Mouse (Mus musculus) liver, postnatal 0 days (tissue): Measurements from ENCODE around the gene Batf. TPM values are rescaled to one million over a fixed set of nuclear protein-coding genes. Genes with fewer than 3 reads are reported as not detected.
A peak's percentile ranks its signal among the peaks of the same experiment; 100 is the strongest.

ENCODE experiments used
- ATAC-seq: fragments of 200-750 bp; cut with Nextera tagmentation; 2 replicates; pipeline ENCODE4 v1.8.0; 2017; ENCODE audit warnings: mild to moderate bottlenecking, moderate library complexity
- DNase-seq: peaks from one replicate; pipeline ENCODE4 v3.0.0-alpha.2; 2016
- H3K27ac ChIP-seq: fragments of 300-500 bp; sonication (generic); 2 replicates; pipeline ENCODE4 v1.5.1; 2014; ENCODE audit warnings: antibody characterized with exemption, moderate library complexity, mild to moderate bottlenecking, low read depth
- H3K27me3 ChIP-seq: fragments of 300-500 bp; sonication (generic); 2 replicates; pipeline ENCODE4 v1.6.1; 2014; ENCODE audit warnings: low read length, control low read depth, mixed read lengths; ENCODE audit not compliant: insufficient read depth
- H3K36me3 ChIP-seq: fragments of 300-500 bp; sonication (generic); replicated peaks from 2 replicates; pipeline ENCODE4 v1.6.1; 2014; ENCODE audit warnings: mild to moderate bottlenecking, control low read depth, low read length, moderate library complexity, mixed read lengths; ENCODE audit not compliant: insufficient read depth
- H3K4me1 ChIP-seq: fragments of 300-500 bp; sonication (generic); 2 replicates; pipeline ENCODE4 v1.6.1; 2014; ENCODE audit warnings: antibody characterized with exemption, mild to moderate bottlenecking, control low read depth; ENCODE audit not compliant: insufficient read depth
- H3K4me2 ChIP-seq: fragments of 300-500 bp; sonication (generic); 2 replicates; pipeline ENCODE4 v1.6.1; 2014; ENCODE audit warnings: low read depth, mild to moderate bottlenecking, low read length, moderate library complexity, mixed read lengths
- H3K4me3 ChIP-seq: fragments of 300-500 bp; sonication (generic); 2 replicates; pipeline ENCODE4 v1.5.1; 2014; ENCODE audit warnings: low read depth, low read length
- H3K9ac ChIP-seq: fragments of 300-500 bp; sonication (generic); replicated peaks from 2 replicates; pipeline ENCODE4 v1.6.1; 2014; ENCODE audit warnings: mild to moderate bottlenecking, moderate library complexity
- H3K9me3 ChIP-seq: fragments of 300-500 bp; sonication (generic); 2 replicates; pipeline ENCODE4 v1.6.1; 2016; ENCODE audit warnings: mild to moderate bottlenecking, control low read depth, low read length, mixed read lengths
- CTCF ChIP-seq: sonication (generic); IDR thresholded peaks from 2 replicates; pipeline ENCODE4 v1.5.1; 2016; ENCODE audit warnings: antibody characterized with exemption, low read depth
- EP300 ChIP-seq: IDR thresholded peaks from 2 replicates; pipeline ENCODE4 v1.6.1; 2016; ENCODE audit warnings: antibody characterized with exemption, low read depth, mild to moderate bottlenecking
- WGBS: fragments of 180-500 bp; shearing (Covaris S2); extraction: QIAGEN DNeasy Blood & Tissue Kit; methylation state at CpG from one replicate; pipeline ENCODE4 v1.1.7; 2014; ENCODE audit not compliant: insufficient replicate concordance; 5-methylcytosine and 5-hydroxymethylcytosine counted together
- polyA plus RNA-seq: library from polyadenylated mRNA; unstranded; fragments of >200 nt; fragmentation: Nextera tagmentation; extraction: Ambion mirVana; gene quantifications from 2 replicates; pipeline ENCODE4 v1.2.1, GENCODE M21; 2015

Batf gene
- polyA plus RNA-seq, 1 experiment from 2014 or later, result 3.3 TPM

DNA sequence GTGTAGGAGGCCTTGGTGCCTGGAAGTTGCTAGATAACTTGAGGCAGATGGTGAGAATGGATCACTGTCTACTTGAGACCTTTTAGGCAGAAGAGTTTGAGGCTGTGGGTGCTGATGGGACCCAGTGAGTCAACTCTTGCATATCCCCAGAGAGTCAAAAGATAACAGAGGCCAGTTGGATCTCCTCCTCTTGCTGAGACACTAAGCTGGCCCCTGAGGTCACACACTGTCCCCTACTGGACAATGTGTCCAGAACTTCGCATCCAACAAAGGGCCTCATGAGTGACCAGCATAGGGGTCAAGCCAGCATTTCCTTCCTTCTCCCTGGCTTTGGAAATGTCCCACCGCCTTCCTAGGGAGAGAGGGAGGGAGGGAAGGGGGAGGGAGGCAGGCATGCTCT is 6.7 kb upstream of the Batf start:
- ATAC-seq (no peak), DNase-seq (no peak)
- Histone ChIP-seq H3K4me2 (no peak overlapping the region), H3K4me3 (no peak overlapping the region), H3K36me3 (no peaks in the 10 kb centered on the region), H3K27ac (no peak overlapping the region), H3K4me1 (no peaks in the 10 kb centered on the region), H3K27me3 (no peaks in the 10 kb centered on the region), H3K9ac (no peak overlapping the region), H3K9me3 (no peaks in the 10 kb centered on the region)
- no peak for TF ChIP-seq EP300
- TF ChIP-seq CTCF, result peak; percentile 29
- WGBS, result 35% methylated on average over 2 of the region's 2 CpGs

DNA sequence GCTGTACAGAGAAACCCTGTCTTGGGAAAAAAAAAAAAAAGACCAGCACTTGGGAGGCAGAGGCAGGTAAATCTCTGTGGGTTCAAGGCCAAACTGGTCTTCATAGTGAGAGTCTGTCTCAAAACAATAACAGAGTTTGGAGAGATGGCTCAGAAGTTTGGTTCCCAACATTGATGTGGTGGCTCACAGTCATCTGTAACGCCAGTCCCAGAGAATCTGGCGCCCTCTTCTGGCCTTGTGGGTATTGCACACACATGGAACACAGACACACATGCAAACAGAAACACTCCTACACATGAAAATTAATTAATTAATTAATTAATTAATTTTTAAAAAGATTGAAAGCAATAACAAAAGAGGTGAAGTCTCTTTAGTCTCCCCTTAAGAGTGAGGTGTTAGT is 4.1 kb upstream of the Batf start:
- Histone ChIP-seq H3K4me1 (no peaks in the 10 kb centered on the region; the same call in 1 of the 2 replicates), H3K4me3 (no peak overlapping the region), H3K9me3 (no peaks in the 10 kb centered on the region), H3K27me3 (no peaks in the 10 kb centered on the region), H3K36me3 (no peaks in the 10 kb centered on the region), H3K4me2 (no peak overlapping the region), H3K27ac (no peak overlapping the region), H3K9ac (no peak overlapping the region)
- peak; percentile 44 for TF ChIP-seq CTCF
- no peak for TF ChIP-seq EP300
- no peak for DNase-seq
- ATAC-seq, result no peak
- 40% methylated on average over 2 of the region's 2 CpGs for WGBS

DNA sequence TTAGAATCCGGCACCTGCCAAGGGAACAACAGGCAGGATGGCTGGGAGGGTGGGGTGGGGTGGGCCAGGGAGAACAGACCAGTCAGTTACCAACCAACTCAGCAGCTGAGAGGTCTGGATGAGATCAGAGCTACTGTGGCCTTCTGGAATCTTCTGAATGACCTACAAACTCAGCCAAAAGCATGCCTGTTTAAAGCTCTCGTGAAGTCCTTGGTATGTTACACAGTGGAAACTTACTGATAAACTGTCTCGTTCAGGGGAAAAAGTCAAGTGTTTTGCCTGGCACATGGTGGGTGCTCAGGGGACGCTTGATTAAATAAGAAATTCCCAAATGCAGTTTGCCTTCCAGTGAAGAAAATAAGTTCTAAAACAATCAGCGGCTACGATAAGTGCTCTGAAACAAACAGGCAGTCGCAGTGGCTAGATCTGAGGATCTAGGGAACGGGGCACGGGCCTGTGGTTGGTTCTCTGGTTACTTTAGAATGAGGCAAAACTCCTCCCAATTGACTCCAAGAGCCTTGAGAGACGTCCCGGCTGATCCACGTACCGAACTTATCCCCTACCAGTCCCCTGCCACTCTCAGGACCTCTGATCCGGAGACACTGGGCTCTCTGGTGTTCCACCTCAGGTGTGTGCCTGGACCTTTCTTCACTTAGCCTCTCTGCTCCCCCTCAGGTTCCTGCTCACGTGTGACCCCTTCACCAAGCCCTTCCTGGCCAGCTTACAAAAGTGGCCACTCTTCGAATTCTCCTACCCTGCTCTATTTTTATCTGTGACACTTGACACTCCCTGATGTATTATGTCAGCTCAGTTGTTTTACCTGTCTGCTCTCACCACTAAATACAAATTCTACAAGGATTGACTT is 1.8 kb upstream of the Batf start:
- no peaks in the 10 kb centered on the region for H3K27me3 ChIP-seq
- 79% methylated on average over 16 of the region's 16 CpGs for WGBS
- no peak overlapping the region for H3K27ac ChIP-seq
- no peaks in the 10 kb centered on the region; the same call in 1 of the 2 replicates for H3K36me3 ChIP-seq
- no peaks in the 10 kb centered on the region; the same call in 1 of the 2 replicates for H3K4me1 ChIP-seq
- H3K4me2 ChIP-seq, result no peak overlapping the region
- H3K4me3 ChIP-seq, result no peak overlapping the region
- H3K9ac ChIP-seq, result no peak overlapping the region
- ATAC-seq (no peak), DNase-seq (no peak)
- no peak for TF ChIP-seq EP300
- TF ChIP-seq CTCF, result no peak
- H3K9me3 ChIP-seq, result no peaks in the 10 kb centered on the region

DNA sequence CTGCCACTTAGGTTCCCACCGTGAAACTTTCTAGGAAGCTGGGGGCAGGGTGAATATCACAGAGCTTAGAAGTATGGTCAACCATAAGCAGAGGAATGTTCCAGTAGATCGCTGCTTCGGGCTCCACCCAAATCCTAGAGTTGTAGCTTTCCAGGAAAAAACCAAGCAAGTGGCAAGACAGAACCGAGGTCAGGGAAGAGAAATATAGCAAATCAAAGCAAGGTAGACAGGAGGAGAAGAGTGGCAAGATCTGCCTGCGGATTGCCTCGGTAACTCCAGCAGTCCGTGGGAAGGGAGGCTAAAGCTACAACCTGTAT is 706 bp downstream of the Batf start:
- peak overlapping the region; percentile 72 for H3K4me2 ChIP-seq
- peak overlapping the region; percentile 46 for H3K4me3 ChIP-seq
- TF ChIP-seq EP300, result no peak
- no peak for TF ChIP-seq CTCF
- DNase-seq, result no peak
- no peaks in the 10 kb centered on the region; the same call in 1 of the 2 replicates for H3K36me3 ChIP-seq
- H3K9ac ChIP-seq, result peak overlapping the region; percentile 49
- 37% methylated on average over 7 of the region's 7 CpGs for WGBS
- no peaks in the 10 kb centered on the region for H3K27me3 ChIP-seq
- no peaks in the 10 kb centered on the region; the same call in 1 of the 2 replicates for H3K4me1 ChIP-seq
- H3K27ac ChIP-seq, result no peak overlapping the region
- ATAC-seq, result no peak
- H3K9me3 ChIP-seq, result no peaks in the 10 kb centered on the region

DNA sequence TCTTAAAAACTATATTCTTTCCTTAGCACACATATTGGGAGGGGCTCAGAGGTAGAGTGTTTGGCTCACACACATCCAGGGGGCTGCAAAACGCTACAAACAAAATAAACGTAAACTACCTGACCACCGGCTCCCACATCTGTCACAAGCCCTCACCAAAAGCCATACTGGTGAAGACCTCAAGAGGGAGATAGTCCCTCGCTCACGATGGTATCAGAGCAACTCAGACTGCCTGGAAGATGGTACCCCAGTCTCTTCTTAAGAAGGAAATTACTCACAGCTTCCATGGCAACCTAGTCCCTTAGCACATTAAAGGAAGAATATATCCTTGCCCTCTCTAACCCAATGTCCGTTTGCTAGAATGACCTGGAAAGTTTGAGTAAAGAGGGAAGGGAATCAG is 1.4 kb downstream of the Batf start:
- 44% methylated on average over 6 of the region's 6 CpGs for WGBS
- no peaks in the 10 kb centered on the region; the same call in 1 of the 2 replicates for H3K36me3 ChIP-seq
- no peaks in the 10 kb centered on the region for H3K27me3 ChIP-seq
- TF ChIP-seq EP300 (no peak), CTCF (peak; percentile 43; the same call in 1 of the 2 replicates)
- peak overlapping the region; percentile 72; the same call in 1 of the 2 replicates for H3K4me2 ChIP-seq
- no peak for DNase-seq
- H3K4me1 ChIP-seq, result no peaks in the 10 kb centered on the region; the same call in 1 of the 2 replicates
- ATAC-seq, result no peak
- H3K9ac ChIP-seq, result no peak overlapping the region
- no peak overlapping the region for H3K27ac ChIP-seq
- no peaks in the 10 kb centered on the region for H3K9me3 ChIP-seq
- peak overlapping the region; percentile 46; the same call in 1 of the 2 replicates for H3K4me3 ChIP-seq

DNA sequence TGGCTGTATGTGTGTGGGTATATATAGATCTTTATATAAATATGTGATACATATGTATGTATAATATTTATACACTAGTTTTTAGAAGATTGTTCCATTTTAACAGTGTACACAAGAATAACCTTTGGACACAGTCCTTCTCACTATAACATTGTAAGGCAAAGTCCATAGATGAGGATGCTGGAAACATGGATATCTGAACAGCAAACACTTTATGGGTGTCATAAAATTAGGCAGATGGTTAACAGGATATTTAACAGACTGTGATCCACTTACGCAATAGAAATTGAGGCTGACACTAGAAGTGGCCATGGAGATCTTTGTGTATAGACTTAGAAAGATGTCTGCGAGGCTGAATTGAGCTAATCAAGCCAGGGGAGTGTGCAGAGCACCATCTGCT is 9.3 kb downstream of the Batf start:
- Histone ChIP-seq H3K27ac (no peak overlapping the region), H3K9ac (no peak overlapping the region), H3K36me3 (no peaks in the 10 kb centered on the region), H3K27me3 (no peaks in the 10 kb centered on the region), H3K4me2 (no peak overlapping the region), H3K4me1 (no peaks in the 10 kb centered on the region), H3K4me3 (no peak overlapping the region), H3K9me3 (no peaks in the 10 kb centered on the region)
- 81% methylated on average over 2 of the region's 2 CpGs for whole genome bisulfite sequencing
- ATAC-seq (no peak), DNase-seq (no peak)
- TF ChIP-seq EP300 (no peak), CTCF (no peak)
